Mouse (Mus musculus) E14TG2a.4 (cell line): ENCODE measurements around the gene Ptger4.

Experiments
- CTCF ChIP-seq: conservative IDR thresholded peaks from 2 replicates; pipeline ENCODE4 v1.5.1; 2014; ENCODE audit warnings: low read length
- NANOG ChIP-seq: IDR thresholded peaks from 2 replicates; pipeline ENCODE4 v1.6.1; 2014; ENCODE audit warnings: borderline replicate concordance, low read length, mixed read lengths
- POU5F1 ChIP-seq: IDR thresholded peaks from 2 replicates; pipeline ENCODE4 v1.6.1; 2014; ENCODE audit warnings: low read length, borderline replicate concordance

DNA sequence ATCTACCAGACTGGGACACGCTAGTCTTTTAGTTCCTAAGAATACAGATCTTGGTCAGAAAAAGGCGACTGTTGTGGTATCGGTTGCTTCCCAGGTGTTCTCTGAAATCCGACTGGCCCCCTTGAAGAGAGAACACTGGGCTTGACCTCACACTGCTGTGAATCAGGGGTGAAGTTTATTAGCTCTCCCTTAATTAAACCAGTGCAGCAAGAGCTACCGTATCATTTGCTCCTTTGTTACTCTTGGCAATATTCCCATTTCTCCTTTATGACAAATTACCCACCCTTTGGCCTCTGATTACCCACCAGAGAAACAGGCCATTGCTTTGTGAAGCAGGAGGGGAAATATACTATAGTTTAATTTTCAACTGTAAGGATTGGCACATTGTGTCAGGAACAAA lies 16.2 kb upstream of the Ptger4 start:
- no peak for TF ChIP-seq CTCF
- TF ChIP-seq POU5F1 = no peak
- no peak for TF ChIP-seq NANOG
